Mouse (Mus musculus) heart, postnatal 0 days (tissue): ENCODE data around the gene Rnf216.

Source experiments
- CTCF ChIP-seq: IDR thresholded peaks from 2 replicates; pipeline ENCODE4 v1.5.1; 2016; ENCODE audit warnings: antibody characterized with exemption, control low read depth, low read depth
- EP300 ChIP-seq: IDR thresholded peaks from 2 replicates; pipeline ENCODE4 v1.6.1; 2016; ENCODE audit warnings: antibody characterized with exemption, low read depth

GRCm38 (mm10) chr5:142950405-142950804 lies 162.4 kb downstream of the Rnf216 start:
- TF ChIP-seq CTCF: no peak
- TF ChIP-seq EP300: no peak
